Mouse (Mus musculus) left cerebral cortex, postnatal 36 days (tissue): Measurements from ENCODE around the gene Gna13. TPM values are rescaled to one million over a fixed set of nuclear protein-coding genes. Genes with fewer than 3 reads are reported as not detected.

Experiments used
- DNase-seq, 2 experiments: peaks; one replicate each; pipeline ENCODE4 v3.0.0; 2021 to 2022; ENCODE audit warnings: low spot score in 2 of 2, mixed read lengths in 1 of 2
- intact Hi-C: fragments of 180-260 bp; cut with DNase I; formaldehyde crosslinking; loops from one replicate; pipeline ENCODE4 v1.15.1; 2025
- total RNA-seq, 2 experiments: library from RNA; stranded (reverse); gene quantifications; 2 replicates each; pipeline ENCODE4 v1.2.3; 2021

The Gna13 gene
- total RNA-seq, 2 experiments from 2014 or later, result 47.6 to 48.0 TPM

GRCm38 (mm10) chr11:109443468-109444263, 81.0 kb downstream of the Gna13 start:
- DNase-seq, result no peak
- intact Hi-C loops, result loop anchor here (5.0 to 10.0 kb wide), 2 partner anchors 111 to 421 kb away; no protein-coding TSS in a partner anchor

- intact Hi-C loops, result loop anchor here (5.0 to 10.0 kb wide), 2 partner anchors 112 to 420 kb away; no protein-coding TSS in a partner anchor
- no peak for DNase-seq
These were observed 82.0 kb downstream of the Gna13 start for GRCm38 (mm10) chr11:109444600-109444999.

- DNase-seq, result no peak
- intact Hi-C loops, result loop anchor here (1.0 to 10.0 kb wide), 2 partner anchors 140 to 419 kb away; no protein-coding TSS in a partner anchor
These were observed 82.9 kb downstream of the Gna13 start for GRCm38 (mm10) chr11:109445438-109446035.

Other genes with a start within 250 kb of the Gna13 start
- gene E030025P04Rik, start 218.5 kb upstream of the Gna13 start, total RNA-seq, result not detected
- gene Rgs9, start 64.7 kb upstream of the Gna13 start, total RNA-seq, result 10 to 100 TPM; 30.8 to 65.3 TPM
- gene 9930022D16Rik, start 51.1 kb downstream of the Gna13 start, total RNA-seq, result not detected
- gene Amz2, start 63.1 kb downstream of the Gna13 start, total RNA-seq, result 10 to 100 TPM; 42.2 to 49.9 TPM
- gene Arsg, start 110.5 kb downstream of the Gna13 start, total RNA-seq, result 10 to 100 TPM; 11.6 to 14.2 TPM
- 10 to 100 TPM; 10.2 to 12.6 TPM for gene Slc16a6, start 110.8 kb downstream of the Gna13 start, total RNA-seq
- 10 to 100 TPM; 22.3 to 22.7 TPM for gene Wipi1, start 249.1 kb downstream of the Gna13 start, total RNA-seq